Mouse (Mus musculus) liver, postnatal 0 days (tissue): ENCODE measurements at regions not wholly inside any gene's neighbourhood (a gene's known extent, or its start where the extent isn't known, plus 50 kb on each side); places are given as distances from the start of the nearest gene placed in this dataset.

Experiments used
- CTCF ChIP-seq: sonication (generic); IDR thresholded peaks from 2 replicates; pipeline ENCODE4 v1.5.1; 2016; ENCODE audit warnings: antibody characterized with exemption, low read depth
- EP300 ChIP-seq: IDR thresholded peaks from 2 replicates; pipeline ENCODE4 v1.6.1; 2016; ENCODE audit warnings: antibody characterized with exemption, low read depth, mild to moderate bottlenecking

GRCm38 (mm10) chr17:47156237-47156636, 145.9 kb upstream of the Ubr2 start:
- TF ChIP-seq CTCF, result no peak
- no peak for TF ChIP-seq EP300
